Mouse (Mus musculus) bone marrow macrophage, adult 2 months (primary cell): Measurements from ENCODE around the gene Armc6.

Experiments used
- CTCF ChIP-seq: IDR thresholded peaks from 2 replicates; pipeline ENCODE4 v1.5.1; 2012; ENCODE audit warnings: low read depth, mild to moderate bottlenecking, low read length, moderate library complexity
- POLR2A ChIP-seq: IDR thresholded peaks from 2 replicates; pipeline ENCODE4 v1.6.1; 2012; ENCODE audit warnings: mild to moderate bottlenecking, low read depth, low read length, borderline replicate concordance

- TF ChIP-seq POLR2A (no peak), CTCF (no peak)
Measured at GRCm38 (mm10) chr8:70267674-70268073, 33.4 kb upstream of the Armc6 start.
